Mouse (Mus musculus): ENCODE measurements around the gene Gm17428. TPM values are rescaled to one million over a fixed set of nuclear protein-coding genes. Genes with fewer than 3 reads are reported as not detected.

Gm17428 gene
- polyA plus RNA-seq, 1 experiment = not detected

DNA sequence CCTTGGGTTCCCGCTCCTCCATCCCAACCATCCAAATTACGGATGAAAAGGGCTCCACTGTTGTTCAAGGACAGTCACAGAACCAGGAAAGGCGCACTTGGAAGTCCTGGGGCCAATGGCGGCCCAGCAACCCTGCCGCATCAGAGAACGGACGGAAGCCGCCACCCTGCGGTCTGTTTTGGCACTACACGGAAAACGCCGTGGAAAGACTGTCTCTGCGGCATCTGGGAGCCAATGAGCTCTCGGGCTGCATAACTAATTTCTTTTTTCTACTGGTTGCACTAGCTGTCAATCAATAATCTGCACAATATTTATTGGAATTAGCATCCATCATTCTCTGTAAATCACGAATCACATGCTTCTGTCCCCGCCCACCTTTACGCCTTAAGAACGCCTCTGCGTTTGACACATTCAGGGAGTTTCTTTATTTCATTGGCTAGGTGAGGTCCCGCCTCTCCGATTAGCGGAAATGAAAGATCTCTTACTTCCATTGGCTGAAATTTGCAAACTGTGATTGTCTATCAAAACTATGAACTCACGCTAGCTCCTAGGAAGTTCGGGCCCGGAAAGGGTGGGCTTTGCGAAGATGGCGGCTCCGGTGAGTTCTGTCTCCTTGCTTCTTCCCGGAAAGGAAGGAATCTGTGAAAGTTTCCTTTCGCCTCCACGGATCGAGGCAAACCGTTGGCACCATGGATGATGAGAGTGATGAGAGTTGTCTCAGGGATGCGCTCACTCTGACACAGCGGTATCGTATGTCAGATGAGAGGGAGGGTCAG is 38.4 kb downstream of the Gm17428 start, which contains the start of gene Ngdn:
Gene Ngdn (plus strand): TSS at position 464 of the 776 bp plus-strand sequence.
- peak within 1 kb of the TSS; percentile 75 for H3K4me3 ChIP-seq (ENCODE audit: insufficient read depth, low read length)
- H3K4me1 ChIP-seq (ENCODE audit: control insufficient read depth, insufficient read depth, low read length) = no peaks in the 10 kb centered on the region
- peak; percentile 72 for TF ChIP-seq POLR2A (IDR thresholded peaks at IDR 0.05; ENCODE audit: extremely low read depth, insufficient read depth, low read length)
- TF ChIP-seq CTCF (IDR thresholded peaks at IDR 0.05; ENCODE audit: extremely low read depth, insufficient read depth, low read length) = peak; percentile 83
- H3K27ac ChIP-seq (ENCODE audit: insufficient read depth, low read length) = peak within 1 kb of the TSS; percentile 97

DNA sequence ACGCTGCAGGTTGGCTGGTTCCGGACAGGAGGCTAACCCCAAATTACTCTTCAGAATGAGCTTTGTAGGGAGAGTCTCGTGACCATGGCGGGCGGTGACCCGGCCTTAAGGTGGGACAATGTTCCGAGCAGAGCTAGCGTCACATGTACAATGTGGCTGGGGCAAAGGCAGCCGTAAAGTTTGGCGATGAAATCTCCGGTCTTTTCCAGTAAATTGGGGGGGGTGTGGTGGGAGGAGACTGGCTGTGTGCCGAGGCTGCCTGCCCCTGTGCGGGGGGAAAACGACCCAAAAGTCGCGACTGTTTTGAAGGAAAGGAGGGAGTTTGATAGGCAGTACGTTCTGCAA is 39.0 kb downstream of the Gm17428 start:
- TF ChIP-seq POLR2A (IDR thresholded peaks at IDR 0.05; ENCODE audit: extremely low read depth, insufficient read depth, low read length) (no peak), CTCF (IDR thresholded peaks at IDR 0.05; ENCODE audit: extremely low read depth, insufficient read depth, low read length) (no peak)
- Histone ChIP-seq H3K4me3 (ENCODE audit: insufficient read depth, low read length) (peak overlapping the region; percentile 75), H3K4me1 (ENCODE audit: control insufficient read depth, insufficient read depth, low read length) (no peaks in the 10 kb centered on the region), H3K27ac (ENCODE audit: insufficient read depth, low read length) (no peak overlapping the region)

DNA sequence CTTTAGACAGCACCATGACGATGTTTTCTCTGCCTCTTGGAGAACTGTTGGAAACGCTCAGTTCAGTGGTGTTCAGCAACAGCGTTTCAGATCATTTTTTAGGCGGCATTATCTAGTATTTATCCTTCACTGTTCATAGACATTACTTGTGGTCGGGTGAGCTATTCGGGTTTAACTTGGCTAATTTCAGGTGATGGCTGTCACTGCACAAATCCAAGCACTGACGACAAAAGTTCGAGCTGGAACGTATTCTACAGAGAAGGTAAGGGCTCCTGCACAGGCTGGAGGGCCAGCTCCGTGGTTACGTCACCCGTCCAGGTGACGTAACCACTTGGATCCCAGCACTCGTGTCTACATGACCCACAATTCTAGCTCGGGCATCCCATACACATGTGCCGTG is 40.1 kb downstream of the Gm17428 start:
- Histone ChIP-seq H3K27ac (ENCODE audit: insufficient read depth, low read length) (no peak overlapping the region), H3K4me1 (ENCODE audit: control insufficient read depth, insufficient read depth, low read length) (no peaks in the 10 kb centered on the region), H3K4me3 (ENCODE audit: insufficient read depth, low read length) (no peak overlapping the region)
- TF ChIP-seq CTCF (IDR thresholded peaks at IDR 0.05; ENCODE audit: extremely low read depth, insufficient read depth, low read length) (no peak), POLR2A (IDR thresholded peaks at IDR 0.05; ENCODE audit: extremely low read depth, insufficient read depth, low read length) (no peak)

DNA sequence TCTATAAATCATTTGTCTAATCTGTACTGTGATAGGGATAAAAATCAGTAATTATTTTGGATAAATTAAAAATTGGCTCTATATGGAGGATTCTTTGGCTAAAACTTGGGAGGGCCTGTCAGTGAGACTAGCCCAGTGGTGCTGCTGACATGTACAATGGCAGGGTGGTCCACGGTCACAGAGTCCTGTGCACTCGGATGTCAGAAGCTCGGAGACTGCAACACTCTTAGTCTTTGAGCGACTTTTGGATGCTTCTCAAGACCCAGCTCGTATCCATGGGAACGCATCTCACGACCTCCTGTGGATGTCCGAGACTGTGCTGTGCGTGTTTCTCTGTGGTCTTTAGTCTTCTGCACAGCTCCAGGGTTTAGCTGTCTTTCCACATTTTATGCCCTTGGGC is 43.7 kb downstream of the Gm17428 start:
- no peak for TF ChIP-seq POLR2A (IDR thresholded peaks at IDR 0.05; ENCODE audit: extremely low read depth, insufficient read depth, low read length)
- no peak for TF ChIP-seq CTCF (IDR thresholded peaks at IDR 0.05; ENCODE audit: extremely low read depth, insufficient read depth, low read length)
- no peak overlapping the region for H3K27ac ChIP-seq (ENCODE audit: insufficient read depth, low read length)
- H3K4me1 ChIP-seq (ENCODE audit: control insufficient read depth, insufficient read depth, low read length) = no peaks in the 10 kb centered on the region
- H3K4me3 ChIP-seq (ENCODE audit: insufficient read depth, low read length) = no peak overlapping the region

DNA sequence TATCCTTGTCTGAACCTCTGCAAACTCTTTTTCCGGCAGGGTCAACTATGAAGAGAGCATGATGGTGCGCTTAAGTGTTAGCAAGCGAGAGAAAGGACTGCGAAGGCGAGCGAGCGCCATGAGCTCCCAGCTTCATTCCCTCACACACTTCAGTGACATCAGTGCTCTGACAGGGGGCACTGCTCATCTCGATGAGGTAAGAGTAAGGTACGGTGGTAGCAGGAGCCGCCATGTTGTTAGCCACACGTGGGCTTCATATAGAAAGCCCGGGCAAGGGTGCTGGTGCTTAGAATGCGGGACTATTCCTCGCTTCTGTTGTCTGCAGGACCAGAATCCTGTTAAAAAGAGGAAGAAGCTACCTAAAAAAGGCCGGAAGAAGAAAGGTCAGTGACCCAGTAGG is 46.3 kb downstream of the Gm17428 start:
- TF ChIP-seq CTCF (IDR thresholded peaks at IDR 0.05; ENCODE audit: extremely low read depth, insufficient read depth, low read length) (no peak), POLR2A (IDR thresholded peaks at IDR 0.05; ENCODE audit: extremely low read depth, insufficient read depth, low read length) (no peak)
- Histone ChIP-seq H3K4me3 (ENCODE audit: insufficient read depth, low read length) (no peak overlapping the region), H3K4me1 (ENCODE audit: control insufficient read depth, insufficient read depth, low read length) (no peaks in the 10 kb centered on the region), H3K27ac (ENCODE audit: insufficient read depth, low read length) (no peak overlapping the region)

DNA sequence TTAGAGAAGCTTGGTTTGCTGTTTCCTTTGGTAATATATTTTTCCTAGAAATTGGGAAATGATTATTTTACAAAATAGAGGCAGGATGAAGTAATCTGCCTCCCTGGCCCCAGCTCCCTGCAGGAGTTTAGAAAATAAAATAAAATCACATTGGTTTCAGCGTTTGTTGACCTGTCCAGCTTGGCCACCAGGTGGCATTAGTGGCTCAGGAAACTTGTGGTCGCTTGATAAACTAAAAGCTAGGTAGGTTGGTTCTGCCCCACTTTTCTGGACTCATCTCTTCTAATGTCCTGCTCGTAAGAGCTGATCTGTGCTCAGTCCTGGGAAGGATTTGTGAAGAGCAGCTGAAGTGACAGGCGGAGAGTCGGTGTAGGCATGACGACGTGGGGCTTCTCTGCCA is 47.5 kb downstream of the Gm17428 start:
- H3K4me3 ChIP-seq (ENCODE audit: insufficient read depth, low read length) = no peak overlapping the region
- peaks cover 2% of the 10 kb centered on the region; the same call in 1 of the 2 replicates for H3K4me1 ChIP-seq (ENCODE audit: control insufficient read depth, insufficient read depth, low read length)
- peak; percentile 79 for TF ChIP-seq CTCF (IDR thresholded peaks at IDR 0.05; ENCODE audit: extremely low read depth, insufficient read depth, low read length)
- TF ChIP-seq POLR2A (IDR thresholded peaks at IDR 0.05; ENCODE audit: extremely low read depth, insufficient read depth, low read length) = no peak
- no peak overlapping the region for H3K27ac ChIP-seq (ENCODE audit: insufficient read depth, low read length)

DNA sequence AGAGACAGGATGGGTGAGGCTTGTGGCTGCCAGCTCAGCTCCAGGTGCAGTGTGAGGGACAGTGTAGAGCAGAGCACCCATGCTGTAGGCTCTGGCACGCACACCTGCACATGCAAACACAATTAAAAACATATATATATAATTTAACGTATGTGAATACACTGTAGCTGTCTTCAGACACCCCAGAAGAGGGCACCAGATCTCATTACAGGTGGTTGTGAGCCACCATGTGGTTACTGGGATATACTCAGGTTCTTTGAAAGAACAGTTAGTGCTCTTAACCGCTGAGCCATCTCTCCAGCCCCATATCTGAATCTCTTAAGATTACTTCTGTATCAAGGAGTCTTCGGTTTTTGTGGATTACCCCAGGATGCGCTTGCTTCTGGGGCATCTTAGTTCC is 48.8 kb downstream of the Gm17428 start:
- H3K4me3 ChIP-seq (ENCODE audit: insufficient read depth, low read length) = no peak overlapping the region
- no peak overlapping the region for H3K27ac ChIP-seq (ENCODE audit: insufficient read depth, low read length)
- peaks cover 3% of the 10 kb centered on the region for H3K4me1 ChIP-seq (ENCODE audit: control insufficient read depth, insufficient read depth, low read length)
- no peak for TF ChIP-seq CTCF (IDR thresholded peaks at IDR 0.05; ENCODE audit: extremely low read depth, insufficient read depth, low read length)
- TF ChIP-seq POLR2A (IDR thresholded peaks at IDR 0.05; ENCODE audit: extremely low read depth, insufficient read depth, low read length) = no peak

Other genes with a start within 250 kb of the Gm17428 start
- 51.3 and 54.7 TPM in 2 replicates for gene Slc7a8, start 195.0 kb upstream of the Gm17428 start, polyA plus RNA-seq (2012; rRNA removed)
- gene Rnf212b, start 162.8 kb upstream of the Gm17428 start, polyA plus RNA-seq (2012; rRNA removed) = not detected in 2 replicates
- gene Homez, start 106.0 kb upstream of the Gm17428 start, polyA plus RNA-seq (2012; rRNA removed) = 9.6 TPM in 2 replicates
- gene Ppp1r3e, start 99.4 kb upstream of the Gm17428 start, polyA plus RNA-seq (2012; rRNA removed) = 15.7 and 16.1 TPM in 2 replicates
- 109 and 115 TPM in 2 replicates for gene Bcl2l2, start 93.6 kb upstream of the Gm17428 start, polyA plus RNA-seq (2012; rRNA removed)
- gene Gm20521, start 93.5 kb upstream of the Gm17428 start, polyA plus RNA-seq (2012; rRNA removed) = 0.15 and 0.50 TPM in 2 replicates
- 414 and 456 TPM in 2 replicates for gene Pabpn1, start 84.4 kb upstream of the Gm17428 start, polyA plus RNA-seq (2012; rRNA removed)
- gene Slc22a17, start 63.8 kb upstream of the Gm17428 start, polyA plus RNA-seq (2012; rRNA removed) = 776 and 795 TPM in 2 replicates
- gene Efs, start 50.8 kb upstream of the Gm17428 start, polyA plus RNA-seq (2012; rRNA removed) = 7.5 and 8.2 TPM in 2 replicates
- gene Il25, start 44.2 kb upstream of the Gm17428 start, polyA plus RNA-seq (2012; rRNA removed) = 0.13 and 0.17 TPM in 2 replicates
- 136 and 169 TPM in 2 replicates for gene Cmtm5, start 40.7 kb upstream of the Gm17428 start, polyA plus RNA-seq (2012; rRNA removed)
- gene Myh6, start 10.0 kb upstream of the Gm17428 start, polyA plus RNA-seq (2012; rRNA removed) = 0.17 TPM in 1 of 2 replicates, not detected in the other
- 29.0 and 34.8 TPM in 2 replicates for gene Myh7, start 17.7 kb downstream of the Gm17428 start, polyA plus RNA-seq (2012; rRNA removed)
- gene Ngdn, start 38.5 kb downstream of the Gm17428 start, polyA plus RNA-seq (2012; rRNA removed) = 35.3 and 38.6 TPM in 2 replicates
- 13.0 and 13.1 TPM in 2 replicates for gene Zfhx2, start 115.4 kb downstream of the Gm17428 start, polyA plus RNA-seq (2012; rRNA removed)
- 13.8 and 14.5 TPM in 2 replicates for gene Thtpa, start 117.9 kb downstream of the Gm17428 start, polyA plus RNA-seq (2012; rRNA removed)
- 14.7 and 15.4 TPM in 2 replicates for gene Ap1g2, start 129.7 kb downstream of the Gm17428 start, polyA plus RNA-seq (2012; rRNA removed)
- gene Jph4, start 140.0 kb downstream of the Gm17428 start, polyA plus RNA-seq (2012; rRNA removed) = 244 and 247 TPM in 2 replicates
- gene Dhrs2, start 245.1 kb downstream of the Gm17428 start, polyA plus RNA-seq (2012; rRNA removed) = 0.13 TPM in 1 of 2 replicates, not detected in the other

Measured in cortical plate, adult 2 months (tissue).